Mouse (Mus musculus) megakaryocyte, embryonic 14.5 days (primary cell): ENCODE measurements around the gene Ttc21a.

ENCODE experiments used
- FLI1 ChIP-seq: IDR thresholded peaks from 2 replicates; pipeline ENCODE4 v1.6.1; 2012; ENCODE audit warnings: low read length, inconsistent platforms, mixed read lengths
- GATA1 ChIP-seq: IDR thresholded peaks from 3 replicates; pipeline ENCODE4 v1.6.1; 2012; ENCODE audit warnings: mixed read lengths, low read length, inconsistent platforms, borderline replicate concordance

DNA sequence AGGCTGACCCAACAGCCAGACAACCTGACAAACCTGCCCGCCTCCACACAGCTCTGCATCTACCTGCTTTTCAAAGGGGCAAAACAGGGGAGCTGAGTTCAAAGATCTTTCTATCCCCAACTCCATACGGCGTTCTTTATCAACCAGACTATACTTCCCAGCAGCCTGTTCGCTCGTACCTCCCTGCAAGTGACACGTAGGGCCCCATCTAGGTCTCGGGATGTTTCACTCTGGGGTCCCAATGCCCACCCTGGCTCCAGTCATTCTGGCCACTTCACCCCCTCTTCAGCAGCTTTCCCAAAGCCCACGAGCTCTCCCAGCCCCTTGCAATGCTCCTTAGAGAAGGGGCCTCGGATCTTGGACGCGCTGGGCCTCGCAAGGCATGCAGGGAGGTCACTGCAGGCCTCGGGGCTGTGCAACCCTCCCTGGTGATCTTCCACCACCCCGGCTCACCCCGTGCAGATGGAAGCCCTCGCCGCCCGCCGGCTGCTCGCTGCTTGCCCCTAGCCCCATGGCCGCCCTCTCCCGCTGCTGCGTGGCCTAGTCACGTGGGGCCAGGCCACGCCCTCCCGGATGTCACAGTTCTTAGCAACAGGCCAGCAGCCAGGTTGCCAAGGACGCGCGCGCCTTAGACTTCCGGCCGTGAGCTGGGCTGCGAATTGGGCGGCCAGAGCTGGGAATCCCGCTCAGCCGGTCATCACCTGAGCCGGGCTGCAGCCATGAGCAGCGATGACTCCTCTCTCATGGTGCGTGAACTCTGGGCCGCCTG, at the start of gene Ttc21a, which contains the start of gene Gorasp1:
- no peak for TF ChIP-seq GATA1
- TF ChIP-seq FLI1 = 0 out of 2 replicates have a peak, but pooled peaks have one; percentile 9
